Mouse (Mus musculus): ENCODE results near the gene Eya4. TPM values are rescaled to one million over a fixed set of nuclear protein-coding genes. Genes with fewer than 3 reads are reported as not detected.

Eya4 gene
- polyA plus RNA-seq, 1 experiment from 2014 or later = 0.77 TPM

DNA sequence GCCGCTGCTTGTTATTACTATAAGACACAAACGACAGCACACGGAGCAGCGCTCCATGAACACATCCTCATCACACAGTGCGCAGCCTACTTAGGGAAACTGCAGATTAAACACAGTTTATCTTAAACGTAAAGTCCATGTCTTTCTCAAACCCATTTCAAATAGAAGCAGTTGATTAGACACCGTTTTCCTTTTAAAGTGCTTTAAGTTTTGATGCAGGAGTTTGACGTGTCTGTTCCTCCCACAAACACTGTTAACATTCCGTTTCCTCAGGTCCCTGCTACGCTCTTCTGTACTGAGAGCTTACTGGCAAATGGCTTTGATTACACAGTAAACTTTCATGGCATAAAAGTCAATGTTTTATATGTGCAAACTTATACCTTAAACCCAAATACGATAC, 191.4 kb downstream of the Eya4 start:
- no peak overlapping the region for H3K4me2 ChIP-seq (ENCODE audit: low read length)
- no peak overlapping the region for H3K4me3 ChIP-seq (ENCODE audit: low read depth, low read length)
- no peaks in the 10 kb centered on the region for H3K9me3 ChIP-seq (ENCODE audit: control insufficient read depth, low read length)
- H3K27me3 ChIP-seq (replicated peaks; ENCODE audit: control insufficient read depth, insufficient read depth, low read length) = no peaks in the 10 kb centered on the region
- H3K9ac ChIP-seq (ENCODE audit: low read length) = no peak overlapping the region
- ATAC-seq (replicated peaks; ENCODE audit: low FRiP score, low TSS enrichment, low read depth) (no peak), DNase-seq (ENCODE audit: low spot score) (no peak)
- H3K4me1 ChIP-seq (replicated peaks; ENCODE audit: control insufficient read depth, insufficient read depth, low read length) = peaks cover 8% of the 10 kb centered on the region
- H3K36me3 ChIP-seq (ENCODE audit: control insufficient read depth, insufficient read depth, low read length) = no peaks in the 10 kb centered on the region
- no peak overlapping the region for H3K27ac ChIP-seq (ENCODE audit: low read depth)
- 59% methylated on average over 11 of the region's 11 CpGs for WGBS

GRCm38 (mm10) chr10:23156866-23157625, 193.5 kb downstream of the Eya4 start:
- WGBS = 49% methylated on average over 18 of the region's 18 CpGs
- no peak for ATAC-seq (replicated peaks; ENCODE audit: low FRiP score, low TSS enrichment, low read depth)
- H3K9me3 ChIP-seq (ENCODE audit: control insufficient read depth, low read length) = no peaks in the 10 kb centered on the region

DNA sequence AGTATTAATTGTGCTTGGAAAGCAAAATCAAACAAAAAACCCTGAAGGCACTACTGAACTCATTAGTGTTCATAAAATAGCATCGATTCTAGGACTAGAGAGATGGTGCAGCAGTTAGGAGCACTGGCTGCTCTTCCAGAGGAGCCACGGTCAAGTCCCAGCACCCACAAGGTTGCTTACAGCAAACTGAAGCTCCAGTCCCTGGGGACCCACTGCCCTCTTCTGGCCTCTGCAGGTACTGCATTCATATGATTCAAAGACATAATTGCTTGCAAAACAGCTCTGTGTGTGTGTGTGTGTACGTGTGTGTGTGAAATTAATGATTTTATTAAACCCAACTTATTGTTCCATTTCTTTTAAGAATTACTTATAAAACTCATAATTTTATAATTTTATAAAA, 200.2 kb downstream of the Eya4 start:
- no peak for DNase-seq (ENCODE audit: low spot score)
- 92% methylated on average over 3 of the region's 3 CpGs for WGBS

More at GRCm38 (mm10) chr10:23156866-23157625, 193.5 kb downstream of the Eya4 start:
- H3K27ac ChIP-seq (ENCODE audit: low read depth) = no peak overlapping the region
- H3K4me1 ChIP-seq (replicated peaks; ENCODE audit: control insufficient read depth, insufficient read depth, low read length) = peaks cover 8% of the 10 kb centered on the region
- DNase-seq (ENCODE audit: low spot score) = no peak
- no peak overlapping the region for H3K9ac ChIP-seq (ENCODE audit: low read length)
- no peaks in the 10 kb centered on the region for H3K27me3 ChIP-seq (replicated peaks; ENCODE audit: control insufficient read depth, insufficient read depth, low read length)
- no peak overlapping the region for H3K4me3 ChIP-seq (ENCODE audit: low read depth, low read length)
- no peaks in the 10 kb centered on the region for H3K36me3 ChIP-seq (ENCODE audit: control insufficient read depth, insufficient read depth, low read length)
- H3K4me2 ChIP-seq (ENCODE audit: low read length) = no peak overlapping the region

DNA sequence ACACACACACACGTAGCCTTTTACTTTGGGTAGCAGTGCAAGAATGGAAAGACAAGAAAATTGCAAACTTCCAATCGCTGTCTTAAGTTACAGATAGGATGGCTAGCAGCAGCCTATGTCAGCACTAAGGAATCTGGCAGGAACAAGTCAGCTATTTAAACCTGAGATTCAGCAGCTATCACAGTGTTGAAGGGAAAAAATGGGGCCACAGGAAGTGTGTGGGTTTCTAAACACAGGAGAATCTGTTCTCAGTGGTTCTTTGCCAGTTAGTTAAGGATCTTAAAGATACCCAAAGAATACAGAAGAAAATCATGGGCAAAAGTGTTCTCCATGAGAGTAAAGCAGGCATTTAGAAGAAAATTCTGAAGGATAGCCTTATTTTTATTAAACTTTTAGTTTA, 206.0 kb downstream of the Eya4 start:
- Histone ChIP-seq H3K9ac (ENCODE audit: low read length) (no peak overlapping the region), H3K27me3 (replicated peaks; ENCODE audit: control insufficient read depth, insufficient read depth, low read length) (no peaks in the 10 kb centered on the region), H3K4me2 (ENCODE audit: low read length) (no peak overlapping the region), H3K4me3 (ENCODE audit: low read depth, low read length) (no peak overlapping the region), H3K36me3 (ENCODE audit: control insufficient read depth, insufficient read depth, low read length) (no peaks in the 10 kb centered on the region), H3K4me1 (replicated peaks; ENCODE audit: control insufficient read depth, insufficient read depth, low read length) (no peaks in the 10 kb centered on the region), H3K27ac (ENCODE audit: low read depth) (no peak overlapping the region), H3K9me3 (ENCODE audit: control insufficient read depth, low read length) (no peaks in the 10 kb centered on the region)
- no peak for ATAC-seq (replicated peaks; ENCODE audit: low FRiP score, low TSS enrichment, low read depth)
- WGBS = 65% methylated on average over 2 of the region's 2 CpGs
- no peak for DNase-seq (ENCODE audit: low spot score)

More for the DNA sequence above, 200.2 kb downstream of the Eya4 start:
- H3K9me3 ChIP-seq (ENCODE audit: control insufficient read depth, low read length) = no peaks in the 10 kb centered on the region
- H3K4me2 ChIP-seq (ENCODE audit: low read length) = no peak overlapping the region
- no peak overlapping the region for H3K9ac ChIP-seq (ENCODE audit: low read length)
- no peak overlapping the region for H3K4me3 ChIP-seq (ENCODE audit: low read depth, low read length)
- no peak for ATAC-seq (replicated peaks; ENCODE audit: low FRiP score, low TSS enrichment, low read depth)
- no peaks in the 10 kb centered on the region for H3K4me1 ChIP-seq (replicated peaks; ENCODE audit: control insufficient read depth, insufficient read depth, low read length)
- no peaks in the 10 kb centered on the region for H3K36me3 ChIP-seq (ENCODE audit: control insufficient read depth, insufficient read depth, low read length)
- H3K27ac ChIP-seq (ENCODE audit: low read depth) = no peak overlapping the region
- no peaks in the 10 kb centered on the region for H3K27me3 ChIP-seq (replicated peaks; ENCODE audit: control insufficient read depth, insufficient read depth, low read length)

GRCm38 (mm10) chr10:23127947-23128346, 222.6 kb downstream of the Eya4 start:
- Histone ChIP-seq H3K9ac (ENCODE audit: low read length) (no peak overlapping the region), H3K27me3 (replicated peaks; ENCODE audit: control insufficient read depth, insufficient read depth, low read length) (no peaks in the 10 kb centered on the region), H3K9me3 (ENCODE audit: control insufficient read depth, low read length) (no peaks in the 10 kb centered on the region), H3K36me3 (ENCODE audit: control insufficient read depth, insufficient read depth, low read length) (no peaks in the 10 kb centered on the region), H3K4me3 (ENCODE audit: low read depth, low read length) (no peak overlapping the region), H3K4me2 (ENCODE audit: low read length) (no peak overlapping the region), H3K4me1 (replicated peaks; ENCODE audit: control insufficient read depth, insufficient read depth, low read length) (no peaks in the 10 kb centered on the region), H3K27ac (ENCODE audit: low read depth) (no peak overlapping the region)
- no peak for DNase-seq (ENCODE audit: low spot score)
- 67% methylated on average over 1 of the region's 1 CpGs for WGBS
- ATAC-seq (replicated peaks; ENCODE audit: low FRiP score, low TSS enrichment, low read depth) = no peak

GRCm38 (mm10) chr10:23127151-23127550, 223.4 kb downstream of the Eya4 start:
- Histone ChIP-seq H3K9me3 (ENCODE audit: control insufficient read depth, low read length) (no peaks in the 10 kb centered on the region), H3K4me1 (replicated peaks; ENCODE audit: control insufficient read depth, insufficient read depth, low read length) (no peaks in the 10 kb centered on the region), H3K4me3 (ENCODE audit: low read depth, low read length) (no peak overlapping the region), H3K9ac (ENCODE audit: low read length) (no peak overlapping the region), H3K36me3 (ENCODE audit: control insufficient read depth, insufficient read depth, low read length) (no peaks in the 10 kb centered on the region), H3K27ac (ENCODE audit: low read depth) (no peak overlapping the region), H3K4me2 (ENCODE audit: low read length) (no peak overlapping the region), H3K27me3 (replicated peaks; ENCODE audit: control insufficient read depth, insufficient read depth, low read length) (no peaks in the 10 kb centered on the region)
- no peak for ATAC-seq (replicated peaks; ENCODE audit: low FRiP score, low TSS enrichment, low read depth)
- DNase-seq (ENCODE audit: low spot score) = no peak
- 91% methylated on average over 1 of the region's 1 CpGs for WGBS

DNA sequence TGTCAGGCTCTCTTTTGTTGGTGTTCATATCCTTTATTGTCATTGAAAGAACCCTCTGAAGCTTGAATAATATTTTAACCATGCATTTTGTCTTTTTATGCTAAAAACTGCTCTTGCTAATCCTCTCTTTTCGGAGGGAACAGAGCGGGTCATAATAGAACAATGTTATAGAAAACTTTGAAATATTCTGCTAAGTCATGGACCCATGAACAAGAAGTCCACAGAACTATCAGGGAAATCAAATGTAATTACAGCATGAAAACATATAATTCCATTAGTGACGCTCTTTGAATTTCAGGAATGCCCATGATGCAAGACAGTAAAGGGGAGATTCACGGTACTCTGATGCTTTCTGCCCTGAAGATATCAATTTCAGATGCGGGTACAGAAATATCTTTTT, 224.1 kb downstream of the Eya4 start:
- H3K27ac ChIP-seq (ENCODE audit: low read depth) = no peak overlapping the region
- H3K9ac ChIP-seq (ENCODE audit: low read length) = no peak overlapping the region
- no peaks in the 10 kb centered on the region for H3K36me3 ChIP-seq (ENCODE audit: control insufficient read depth, insufficient read depth, low read length)
- no peak overlapping the region for H3K4me3 ChIP-seq (ENCODE audit: low read depth, low read length)
- ATAC-seq (replicated peaks; ENCODE audit: low FRiP score, low TSS enrichment, low read depth) (no peak), DNase-seq (ENCODE audit: low spot score) (no peak)
- no peaks in the 10 kb centered on the region for H3K27me3 ChIP-seq (replicated peaks; ENCODE audit: control insufficient read depth, insufficient read depth, low read length)
- no peaks in the 10 kb centered on the region for H3K9me3 ChIP-seq (ENCODE audit: control insufficient read depth, low read length)
- no peaks in the 10 kb centered on the region for H3K4me1 ChIP-seq (replicated peaks; ENCODE audit: control insufficient read depth, insufficient read depth, low read length)
- WGBS = 89% methylated on average over 5 of the region's 5 CpGs
- H3K4me2 ChIP-seq (ENCODE audit: low read length) = no peak overlapping the region

DNA sequence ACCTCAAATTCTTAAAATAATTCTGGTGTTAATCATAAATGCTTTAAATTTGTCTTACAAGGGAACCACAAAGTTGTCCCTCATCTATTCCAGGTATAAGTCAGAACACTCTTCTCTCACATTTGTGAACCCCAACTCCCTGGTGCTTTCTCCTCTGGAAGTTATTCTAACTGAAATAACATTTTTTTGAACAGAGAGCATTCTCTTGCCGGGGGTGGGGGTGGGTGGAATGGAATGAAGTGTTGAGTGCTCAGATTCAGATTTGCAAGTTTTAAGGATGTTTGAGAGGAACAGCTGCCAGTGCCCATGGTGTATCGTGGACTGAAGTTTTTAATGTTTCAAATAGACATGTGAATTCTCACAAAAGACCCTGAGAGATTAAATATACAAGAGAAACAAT, 230.1 kb downstream of the Eya4 start:
- 54% methylated on average over 2 of the region's 2 CpGs for WGBS
- ATAC-seq (replicated peaks; ENCODE audit: low FRiP score, low TSS enrichment, low read depth) (no peak), DNase-seq (ENCODE audit: low spot score) (no peak)

GRCm38 (mm10) chr10:23116786-23117410, 233.7 kb downstream of the Eya4 start:
- Histone ChIP-seq H3K36me3 (ENCODE audit: control insufficient read depth, insufficient read depth, low read length) (no peaks in the 10 kb centered on the region), H3K27ac (ENCODE audit: low read depth) (no peak overlapping the region), H3K9ac (ENCODE audit: low read length) (no peak overlapping the region), H3K9me3 (ENCODE audit: control insufficient read depth, low read length) (no peaks in the 10 kb centered on the region), H3K27me3 (replicated peaks; ENCODE audit: control insufficient read depth, insufficient read depth, low read length) (no peaks in the 10 kb centered on the region), H3K4me2 (ENCODE audit: low read length) (no peak overlapping the region), H3K4me1 (replicated peaks; ENCODE audit: control insufficient read depth, insufficient read depth, low read length) (no peaks in the 10 kb centered on the region), H3K4me3 (ENCODE audit: low read depth, low read length) (no peak overlapping the region)
- 38% methylated on average over 10 of the region's 10 CpGs for WGBS
- ATAC-seq (replicated peaks; ENCODE audit: low FRiP score, low TSS enrichment, low read depth) (no peak), DNase-seq (ENCODE audit: low spot score) (peak; percentile 87)

More for the DNA sequence above, 230.1 kb downstream of the Eya4 start:
- H3K9ac ChIP-seq (ENCODE audit: low read length) = no peak overlapping the region
- H3K4me3 ChIP-seq (ENCODE audit: low read depth, low read length) = no peak overlapping the region
- no peak overlapping the region for H3K27ac ChIP-seq (ENCODE audit: low read depth)
- H3K36me3 ChIP-seq (ENCODE audit: control insufficient read depth, insufficient read depth, low read length) = no peaks in the 10 kb centered on the region
- no peaks in the 10 kb centered on the region for H3K27me3 ChIP-seq (replicated peaks; ENCODE audit: control insufficient read depth, insufficient read depth, low read length)
- no peak overlapping the region for H3K4me2 ChIP-seq (ENCODE audit: low read length)
- no peaks in the 10 kb centered on the region for H3K4me1 ChIP-seq (replicated peaks; ENCODE audit: control insufficient read depth, insufficient read depth, low read length)
- H3K9me3 ChIP-seq (ENCODE audit: control insufficient read depth, low read length) = no peaks in the 10 kb centered on the region
